Mouse (Mus musculus) midbrain, embryonic 16.5 days (tissue): ENCODE measurements around the gene Smu1. TPM values are rescaled to one million over a fixed set of nuclear protein-coding genes. Genes with fewer than 3 reads are reported as not detected.

Experiments used
- ATAC-seq: fragments of 200-750 bp; cut with Nextera tagmentation; 2 replicates; pipeline ENCODE4 v1.8.0; 2017; ENCODE audit warnings: moderate TSS enrichment
- H3K27ac ChIP-seq: fragments of 300-500 bp; sonication (generic); 2 replicates; pipeline ENCODE4 v1.5.1; 2014; ENCODE audit warnings: mild to moderate bottlenecking, low read length, mixed read lengths
- H3K27me3 ChIP-seq: fragments of 300-500 bp; sonication (generic); 2 replicates; pipeline ENCODE4 v1.6.1; 2014; ENCODE audit warnings: low read depth, low read length, mixed read lengths; ENCODE audit not compliant: control insufficient read depth, insufficient read depth
- H3K36me3 ChIP-seq: fragments of 300-500 bp; sonication (generic); 2 replicates; pipeline ENCODE4 v1.6.1; 2014; ENCODE audit warnings: mild to moderate bottlenecking, low read length, moderate library complexity, mixed read lengths; ENCODE audit not compliant: control insufficient read depth, insufficient read depth
- H3K4me1 ChIP-seq: fragments of 300-500 bp; sonication (generic); 2 replicates; pipeline ENCODE4 v1.6.1; 2014; ENCODE audit warnings: mild to moderate bottlenecking, low read length, mixed read lengths; ENCODE audit not compliant: control insufficient read depth, insufficient read depth
- H3K4me2 ChIP-seq: fragments of 300-500 bp; sonication (generic); 2 replicates; pipeline ENCODE4 v1.6.1; 2014; ENCODE audit warnings: mild to moderate bottlenecking, low read length, mixed read lengths
- H3K4me3 ChIP-seq: fragments of 300-500 bp; sonication (generic); 2 replicates; pipeline ENCODE4 v1.5.1; 2014; ENCODE audit warnings: low read depth, mild to moderate bottlenecking, low read length, moderate library complexity, mixed read lengths
- H3K9ac ChIP-seq: fragments of 300-500 bp; sonication (generic); 2 replicates; pipeline ENCODE4 v1.6.1; 2014; ENCODE audit warnings: low read depth, low read length, mixed read lengths
- H3K9me3 ChIP-seq: fragments of 300-500 bp; sonication (generic); replicated peaks from 2 replicates; pipeline ENCODE4 v1.6.1; 2014; ENCODE audit warnings: mild to moderate bottlenecking, low read length, mixed read lengths; ENCODE audit not compliant: control insufficient read depth, poor library complexity, severe bottlenecking
- WGBS: fragments of 180-500 bp; shearing (Covaris S2); extraction: QIAGEN DNeasy Blood & Tissue Kit; methylation state at CpG from one replicate; pipeline ENCODE4 v1.1.7; 2014; 5-methylcytosine and 5-hydroxymethylcytosine counted together
- polyA plus RNA-seq: library from polyadenylated mRNA; unstranded; fragments of >200 nt; fragmentation: Nextera tagmentation; extraction: Ambion mirVana; gene quantifications from 2 replicates; pipeline ENCODE4 v1.2.1, GENCODE M21; 2015

Gene Smu1
- polyA plus RNA-seq, 1 experiment from 2014 or later, result 110 TPM

- no peak overlapping the region for H3K9ac ChIP-seq
- H3K4me3 ChIP-seq, result no peak overlapping the region
- no peaks in the 10 kb centered on the region for H3K9me3 ChIP-seq
- no peak for ATAC-seq
- H3K4me2 ChIP-seq, result no peak overlapping the region
- H3K36me3 ChIP-seq, result no peaks in the 10 kb centered on the region
- H3K27me3 ChIP-seq, result no peaks in the 10 kb centered on the region
- no peak overlapping the region for H3K27ac ChIP-seq
- H3K4me1 ChIP-seq, result peaks cover 5% of the 10 kb centered on the region
- WGBS, result 75% methylated on average over 4 of the region's 4 CpGs
Observed at GRCm38 (mm10) chr4:40776416-40776815, 18.7 kb upstream of the Smu1 start.

- H3K4me1 ChIP-seq, result peaks cover 5% of the 10 kb centered on the region
- no peak overlapping the region for H3K27ac ChIP-seq
- no peaks in the 10 kb centered on the region for H3K36me3 ChIP-seq
- no peak overlapping the region for H3K9ac ChIP-seq
- H3K4me2 ChIP-seq, result peak overlapping the region; percentile 46
- no peaks in the 10 kb centered on the region for H3K27me3 ChIP-seq
- peak; percentile 66 for ATAC-seq
- no peak overlapping the region for H3K4me3 ChIP-seq
- no peaks in the 10 kb centered on the region for H3K9me3 ChIP-seq
- 28% methylated on average over 12 of the region's 12 CpGs for WGBS
Observed at GRCm38 (mm10) chr4:40774279-40775259, 16.8 kb upstream of the Smu1 start.

- ATAC-seq, result no peak
Observed at GRCm38 (mm10) chr4:40759876-40760275, 2.2 kb upstream of the Smu1 start.

GRCm38 (mm10) chr4:40757157-40757779 lies 455 bp downstream of the Smu1 start:
- Histone ChIP-seq H3K4me1 (peaks cover 7% of the 10 kb centered on the region), H3K36me3 (peaks cover 4% of the 10 kb centered on the region; the same call in 1 of the 2 replicates), H3K9ac (peak overlapping the region; percentile 78), H3K4me2 (peak overlapping the region; percentile 80), H3K27ac (peak overlapping the region; percentile 71), H3K27me3 (peaks cover 4% of the 10 kb centered on the region; the same call in 1 of the 2 replicates), H3K9me3 (no peaks in the 10 kb centered on the region), H3K4me3 (peak overlapping the region; percentile 98)
- peak; percentile 86 for ATAC-seq
- under 1% methylated on average over 39 of the region's 39 CpGs for WGBS

More at GRCm38 (mm10) chr4:40759876-40760275, 2.2 kb upstream of the Smu1 start:
- Histone ChIP-seq H3K9me3 (no peaks in the 10 kb centered on the region), H3K36me3 (no peaks in the 10 kb centered on the region), H3K4me3 (no peak overlapping the region), H3K9ac (no peak overlapping the region), H3K27ac (no peak overlapping the region), H3K27me3 (peaks cover 4% of the 10 kb centered on the region), H3K4me1 (peaks cover 7% of the 10 kb centered on the region), H3K4me2 (no peak overlapping the region)
- whole genome bisulfite sequencing, result 59% methylated on average over 5 of the region's 5 CpGs

GRCm38 (mm10) chr4:40735351-40735750 lies 22.4 kb downstream of the Smu1 start:
- Histone ChIP-seq H3K36me3 (peaks cover 43% of the 10 kb centered on the region), H3K9me3 (no peaks in the 10 kb centered on the region), H3K4me1 (no peaks in the 10 kb centered on the region), H3K9ac (no peak overlapping the region), H3K27me3 (no peaks in the 10 kb centered on the region), H3K27ac (no peak overlapping the region), H3K4me3 (no peak overlapping the region), H3K4me2 (no peak overlapping the region)
- 71% methylated on average over 1 of the region's 1 CpGs for WGBS
- ATAC-seq, result no peak

GRCm38 (mm10) chr4:40731262-40731661 lies 26.5 kb downstream of the Smu1 start:
- no peak overlapping the region for H3K4me3 ChIP-seq
- H3K4me1 ChIP-seq, result peaks cover 15% of the 10 kb centered on the region
- peaks cover 48% of the 10 kb centered on the region for H3K36me3 ChIP-seq

GRCm38 (mm10) chr4:40727247-40727646 lies 30.5 kb downstream of the Smu1 start:
- Histone ChIP-seq H3K4me3 (no peak overlapping the region), H3K36me3 (peaks cover 34% of the 10 kb centered on the region), H3K4me1 (peaks cover 43% of the 10 kb centered on the region), H3K27ac (no peak overlapping the region), H3K9ac (no peak overlapping the region), H3K9me3 (no peaks in the 10 kb centered on the region), H3K4me2 (no peak overlapping the region), H3K27me3 (no peaks in the 10 kb centered on the region)
- ATAC-seq, result no peak
- 76% methylated on average over 1 of the region's 1 CpGs for WGBS

More at GRCm38 (mm10) chr4:40731262-40731661, 26.5 kb downstream of the Smu1 start:
- no peaks in the 10 kb centered on the region for H3K27me3 ChIP-seq
- ATAC-seq, result no peak
- H3K9ac ChIP-seq, result no peak overlapping the region
- H3K27ac ChIP-seq, result no peak overlapping the region
- H3K9me3 ChIP-seq, result no peaks in the 10 kb centered on the region
- no peak overlapping the region for H3K4me2 ChIP-seq

GRCm38 (mm10) chr4:40725554-40725953 lies 32.2 kb downstream of the Smu1 start:
- Histone ChIP-seq H3K9ac (no peak overlapping the region), H3K9me3 (no peaks in the 10 kb centered on the region), H3K27ac (no peak overlapping the region), H3K4me2 (no peak overlapping the region), H3K36me3 (peaks cover 22% of the 10 kb centered on the region), H3K4me1 (peaks cover 51% of the 10 kb centered on the region), H3K4me3 (no peak overlapping the region), H3K27me3 (no peaks in the 10 kb centered on the region)
- no peak for ATAC-seq

GRCm38 (mm10) chr4:40725141-40725540 lies 32.6 kb downstream of the Smu1 start:
- H3K36me3 ChIP-seq, result peaks cover 19% of the 10 kb centered on the region
- ATAC-seq, result no peak
- H3K4me2 ChIP-seq, result peak overlapping the region; percentile 74
- peak overlapping the region; percentile 12; the same call in 1 of the 2 replicates for H3K4me3 ChIP-seq
- no peak overlapping the region for H3K9ac ChIP-seq
- H3K27me3 ChIP-seq, result no peaks in the 10 kb centered on the region
- H3K4me1 ChIP-seq, result peaks cover 51% of the 10 kb centered on the region
- H3K9me3 ChIP-seq, result no peaks in the 10 kb centered on the region
- WGBS, result 83% methylated on average over 7 of the region's 7 CpGs
- no peak overlapping the region for H3K27ac ChIP-seq
